Mouse (Mus musculus) hindbrain, embryonic 10.5 days (tissue): ENCODE measurements around the gene Angptl2. TPM values are rescaled to one million over a fixed set of nuclear protein-coding genes. Genes with fewer than 3 reads are reported as not detected.

ENCODE experiments used
- DNase-seq: peaks from one replicate; pipeline ENCODE4 v3.0.0-alpha.2; 2017; ENCODE audit warnings: low spot score
- H3K27ac ChIP-seq: fragments of 300-500 bp; sonication (generic); 2 replicates; pipeline ENCODE4 v1.5.1; 2016; ENCODE audit warnings: mild to moderate bottlenecking, moderate library complexity
- H3K27me3 ChIP-seq: fragments of 300-500 bp; sonication (generic); 2 replicates; pipeline ENCODE4 v1.6.1; 2016; ENCODE audit warnings: mild to moderate bottlenecking; ENCODE audit not compliant: poor library complexity, insufficient read depth, severe bottlenecking
- H3K36me3 ChIP-seq: fragments of 300-500 bp; sonication (generic); 2 replicates; pipeline ENCODE4 v1.6.1; 2016; ENCODE audit warnings: mild to moderate bottlenecking, moderate library complexity
- H3K4me1 ChIP-seq: fragments of 300-500 bp; sonication (generic); replicated peaks from 2 replicates; pipeline ENCODE4 v1.6.1; 2016; ENCODE audit warnings: mild to moderate bottlenecking
- H3K4me3 ChIP-seq: fragments of 300-500 bp; sonication (generic); 2 replicates; pipeline ENCODE4 v1.5.1; 2016; ENCODE audit warnings: mild to moderate bottlenecking, moderate library complexity
- H3K9me3 ChIP-seq: fragments of 300-500 bp; sonication (generic); 2 replicates; pipeline ENCODE4 v1.6.1; 2016; ENCODE audit warnings: mild to moderate bottlenecking, moderate library complexity
- WGBS: fragments of 180-500 bp; shearing (Covaris S2); methylation state at CpG from one replicate; pipeline ENCODE4 v1.1.7; 2016; 5-methylcytosine and 5-hydroxymethylcytosine counted together
- polyA plus RNA-seq: library from polyadenylated mRNA; unstranded; fragments of >200 nt; fragmentation: Nextera tagmentation; extraction: Ambion mirVana; gene quantifications from 2 replicates; pipeline ENCODE4 v1.2.1, GENCODE M21; 2016

Gene Angptl2
- polyA plus RNA-seq, 1 experiment from 2014 or later, result 26.7 TPM

GRCm38 (mm10) chr2:33295115-33295514 lies 79.2 kb downstream of the Angptl2 start:
- Histone ChIP-seq H3K4me1 (peaks cover under 1% of the 10 kb centered on the region; the same call in 1 of the 2 replicates), H3K9me3 (no peaks in the 10 kb centered on the region), H3K27ac (no peak overlapping the region), H3K36me3 (no peaks in the 10 kb centered on the region), H3K4me3 (no peak overlapping the region), H3K27me3 (no peaks in the 10 kb centered on the region)
- no peak for DNase-seq
- WGBS, result 86% methylated on average over 5 of the region's 5 CpGs

Other genes with a start within 250 kb of the Angptl2 start
- 21.3 and 27.4 TPM in 2 replicates for gene Slc2a8, start 234.0 kb upstream of the Angptl2 start, polyA plus RNA-seq
- 9.6 and 14.5 TPM in 2 replicates for gene Garnl3, start 84.4 kb upstream of the Angptl2 start, polyA plus RNA-seq
- gene Ralgps1, start 155.4 kb downstream of the Angptl2 start, polyA plus RNA-seq, result 7.5 and 12.2 TPM in 2 replicates
- 7.2 and 8.2 TPM in 2 replicates for gene Zbtb34, start 215.3 kb downstream of the Angptl2 start, polyA plus RNA-seq